Mouse (Mus musculus) cerebral cortex, adult 2 months (tissue): ENCODE data around the gene Tank.

Experiments
- WGBS: fragments of 180-500 bp; shearing (Covaris S2); methylation state at CpG from one replicate; pipeline ENCODE4 v1.1.7; 2018; 5-methylcytosine and 5-hydroxymethylcytosine counted together

Tank gene

GRCm38 (mm10) chr2:61656421-61657411, 78.3 kb downstream of the Tank start:
- 3% methylated on average over 83 of the region's 85 CpGs for WGBS

DNA sequence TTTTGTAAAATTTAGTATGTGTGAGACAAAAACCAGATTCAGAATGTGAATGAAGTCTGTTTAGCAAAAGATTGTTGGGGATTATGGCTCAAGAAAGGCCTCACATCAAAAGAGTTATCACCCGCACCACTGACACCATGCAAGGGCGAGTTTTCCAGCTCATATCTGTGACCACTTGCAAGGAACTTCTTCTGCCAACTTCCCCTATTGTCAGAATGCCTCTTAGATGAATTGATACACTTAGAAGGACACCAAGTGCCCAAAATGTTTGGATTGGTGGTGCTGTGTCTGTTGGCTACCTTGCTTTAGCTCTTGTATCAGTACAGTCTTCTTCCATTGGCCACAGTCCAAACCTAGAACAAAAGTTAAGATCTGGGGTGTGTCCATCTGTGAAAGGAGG, 80.9 kb downstream of the Tank start:
- 90% methylated on average over 2 of the region's 2 CpGs for WGBS

- WGBS: 73% methylated on average over 10 of the region's 10 CpGs
Observed at GRCm38 (mm10) chr2:61662833-61663232, 84.4 kb downstream of the Tank start.

DNA sequence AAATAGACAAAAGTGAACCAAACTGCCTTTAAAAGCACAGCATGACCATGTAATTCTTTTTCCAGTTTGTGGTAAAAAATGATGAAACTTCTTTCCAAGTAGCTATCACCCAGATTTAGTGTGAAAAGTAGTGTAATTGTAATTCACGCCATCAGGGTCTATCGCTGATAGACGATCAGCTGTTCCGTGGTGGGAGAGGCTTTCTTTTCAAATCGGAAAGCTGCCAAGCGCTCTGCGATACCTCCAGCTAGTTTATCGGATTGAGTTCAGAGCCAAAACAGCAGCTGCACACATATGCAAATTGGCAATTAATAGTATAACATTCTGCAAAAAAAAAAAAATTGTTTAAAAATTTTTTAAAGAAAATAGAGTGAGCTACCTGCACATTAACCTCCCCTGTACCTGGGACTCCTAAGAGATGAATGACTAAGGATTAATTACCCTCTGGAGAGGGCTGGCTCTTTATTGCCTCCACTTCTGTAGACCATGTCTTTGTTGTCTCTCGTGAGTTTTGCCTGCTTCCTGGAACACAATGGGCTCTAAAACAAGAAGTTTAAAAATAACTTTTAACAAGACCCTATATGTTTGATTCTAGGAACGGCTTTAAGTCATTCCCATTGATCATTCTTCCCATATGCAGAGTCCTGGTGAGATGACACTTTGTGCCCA, 85.3 kb downstream of the Tank start:
- 49% methylated on average over 10 of the region's 10 CpGs for WGBS

DNA sequence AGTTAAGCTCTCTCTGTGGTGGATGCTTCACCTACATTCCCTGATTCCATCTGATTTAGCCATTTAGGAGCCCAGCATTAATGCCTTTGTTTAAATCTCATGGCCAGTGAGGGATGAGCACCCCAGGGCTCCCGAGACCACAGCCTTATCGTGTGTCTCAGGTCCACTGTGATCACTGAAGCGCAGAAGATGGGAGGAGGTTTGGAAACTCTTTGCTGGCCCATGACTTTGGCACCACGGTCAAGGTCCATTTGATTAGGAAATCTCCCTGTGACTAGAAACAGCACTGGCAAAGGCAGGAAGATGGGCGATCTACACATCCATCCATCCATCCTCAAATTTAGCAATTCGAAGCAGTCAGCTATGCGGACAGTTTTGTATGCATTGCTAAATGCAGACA, 89.0 kb downstream of the Tank start:
- WGBS: 72% methylated on average over 7 of the region's 7 CpGs

- WGBS: 40% methylated on average over 4 of the region's 4 CpGs
Observed at GRCm38 (mm10) chr2:61668260-61668659, 89.9 kb downstream of the Tank start.

GRCm38 (mm10) chr2:61674555-61674954, 96.2 kb downstream of the Tank start:
- 94% methylated on average over 3 of the region's 3 CpGs for WGBS

DNA sequence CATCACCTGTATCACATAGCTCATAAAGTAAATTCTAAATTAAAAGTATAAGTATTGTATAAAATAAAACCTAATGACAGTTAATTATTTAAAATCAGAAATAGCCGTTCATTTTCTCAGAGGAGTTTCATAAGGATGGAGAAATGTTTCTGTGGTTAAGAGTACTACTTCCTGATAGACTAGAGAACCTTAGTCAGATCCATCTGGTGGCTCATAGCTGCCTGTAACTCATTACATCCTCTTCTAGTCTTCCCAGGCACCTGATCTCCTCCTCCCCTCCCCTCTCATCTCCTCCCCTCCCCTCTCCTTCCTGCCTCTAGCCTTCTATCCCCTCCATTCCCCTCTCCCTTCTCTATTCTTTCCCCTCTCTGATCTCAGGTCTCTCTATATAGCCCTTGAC, 103.2 kb downstream of the Tank start:
- WGBS: 93% methylated on average over 1 of the region's 1 CpGs

DNA sequence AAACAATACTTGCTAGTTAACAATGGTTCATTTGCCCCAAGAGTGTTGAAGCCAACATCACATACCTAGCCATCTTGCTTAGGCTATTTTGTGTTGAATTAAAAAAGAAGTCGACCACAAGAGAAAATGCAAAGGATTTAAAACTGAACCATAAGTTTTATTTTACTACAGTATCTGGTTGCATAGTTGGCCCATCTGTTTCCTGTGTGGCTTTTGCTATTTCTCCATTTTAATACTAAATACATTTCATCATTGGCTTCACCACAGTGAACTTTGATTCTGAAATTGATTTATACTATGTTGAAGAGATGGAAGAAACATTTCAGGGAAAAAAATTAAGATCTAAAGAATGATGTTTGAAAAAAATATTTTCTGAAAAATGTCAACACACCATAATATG, 108.1 kb downstream of the Tank start:
- 63% methylated on average over 1 of the region's 1 CpGs for WGBS

DNA sequence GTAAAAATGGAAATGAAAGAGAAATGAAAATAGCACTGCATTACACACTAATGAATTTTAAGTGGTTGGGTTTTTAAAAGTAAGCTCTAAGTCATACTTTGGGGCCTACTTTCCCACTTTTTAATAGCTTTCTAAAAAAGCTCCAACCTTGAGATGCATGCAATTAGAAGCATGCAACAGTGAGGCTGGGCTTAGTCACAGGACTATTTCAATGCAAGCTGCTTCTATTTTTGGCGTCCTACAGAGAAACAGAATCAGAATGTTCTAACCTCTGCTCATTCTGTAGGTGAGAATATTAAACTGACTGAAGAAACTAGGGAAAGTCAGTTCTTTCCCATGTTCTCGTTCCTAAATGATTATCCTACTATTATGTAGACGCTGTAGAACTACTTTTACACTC, 110.7 kb downstream of the Tank start:
- 65% methylated on average over 3 of the region's 3 CpGs for WGBS
